ENCODE assay signal across 17 mouse cellular contexts in the genomic region with DNA sequence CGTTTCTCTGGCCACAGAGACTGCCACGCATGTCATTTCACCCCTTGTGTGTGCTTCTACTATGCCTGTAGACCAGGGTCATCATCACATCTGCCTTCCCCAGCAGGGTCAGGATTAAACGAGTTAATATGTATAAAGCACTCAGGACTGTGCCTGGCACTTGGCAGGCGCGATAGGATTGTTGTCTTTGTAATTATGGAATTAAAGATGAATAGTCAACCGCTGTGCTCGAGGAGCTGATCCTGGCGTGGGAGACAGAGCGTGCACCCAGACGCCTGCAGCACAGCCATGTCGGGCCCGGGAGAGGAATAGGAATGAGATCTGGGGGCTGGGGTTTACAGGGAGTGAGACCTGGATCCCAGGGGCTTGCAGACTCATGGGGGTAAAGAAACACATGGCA.
A peak's percentile ranks its signal among the peaks of the same experiment; 100 is the strongest.
DNase-seq lines count a peak whose midpoint lies in the region; ATAC-seq lines count a peak whose summit lies in the region.
"Had no signal": no experiment of that assay in that cellular context is flagged by ENCODE, and none has a peak within 500 bp of the region (broad histone marks: within the 10 kb centered on the region; RNA-seq: fewer than 3 reads in every experiment).

No protein-coding gene starts in this region.

- 14% methylated on average over 12 of the region's 12 CpGs for WGBS in forebrain, embryonic 12.5 days
- 40% methylated on average over 12 of the region's 12 CpGs for WGBS in forebrain, embryonic 10.5 days
- WGBS in forebrain, embryonic 15.5 days = 13% methylated on average over 12 of the region's 12 CpGs
- WGBS in hindbrain, embryonic 16.5 days = 15% methylated on average over 12 of the region's 12 CpGs
- 6% methylated on average over 12 of the region's 12 CpGs for WGBS in midbrain, embryonic 15.5 days

- DNase-seq in forebrain, embryonic 10.5 days (ENCODE audit: extremely low spot score, low spot score) = no peak
- DNase-seq in layer of hippocampus, adult 9-11 months = no peak
- DNase-seq in left cerebral cortex, adult 9 months (ENCODE audit: low spot score in 2 of 2) = no peak
- DNase-seq in urinary bladder, postnatal 25 days (ENCODE audit: low spot score) = no peak
- DNase-seq: adrenal gland, adult 2 months; cerebellum, adult 9-11 months; gastrocnemius, postnatal 36 days; liver; right cerebral cortex, postnatal 4 days had no signal

- H3K9ac ChIP-seq in forebrain, embryonic 12.5 days = no peak overlapping the region
- no peak overlapping the region for H3K9ac ChIP-seq in forebrain, embryonic 15.5 days (replicated peaks)
- no peak overlapping the region for H3K9ac ChIP-seq in hindbrain, embryonic 16.5 days (ENCODE audit: low read depth, low read length)
- no peak overlapping the region for H3K9ac ChIP-seq in midbrain, embryonic 15.5 days
- H3K9ac ChIP-seq: embryonic facial prominence, embryonic 12.5 days had no signal

- H3K4me3 ChIP-seq in forebrain, embryonic 12.5 days (replicated peaks) = no peak overlapping the region
- H3K4me3 ChIP-seq in forebrain, embryonic 10.5 days = no peak overlapping the region
- H3K4me3 ChIP-seq in forebrain, embryonic 15.5 days = no peak overlapping the region
- H3K4me3 ChIP-seq in hindbrain, embryonic 16.5 days (ENCODE audit: low read length) = no peak overlapping the region
- no peak overlapping the region for H3K4me3 ChIP-seq in midbrain, embryonic 15.5 days
- H3K4me3 ChIP-seq: embryonic facial prominence, embryonic 12.5 days; erythroblast, embryonic 14.5 days had no signal

- H3K36me3 ChIP-seq in forebrain, embryonic 12.5 days (replicated peaks) = no peaks in the 10 kb centered on the region
- H3K36me3 ChIP-seq in forebrain, embryonic 10.5 days (replicated peaks) = no peaks in the 10 kb centered on the region
- no peaks in the 10 kb centered on the region for H3K36me3 ChIP-seq in forebrain, embryonic 15.5 days
- H3K36me3 ChIP-seq in hindbrain, embryonic 16.5 days (ENCODE audit: control insufficient read depth, insufficient read depth, low read length) = no peaks in the 10 kb centered on the region
- H3K36me3 ChIP-seq in midbrain, embryonic 15.5 days (replicated peaks) = no peaks in the 10 kb centered on the region
- H3K36me3 ChIP-seq: embryonic facial prominence, embryonic 12.5 days had no signal

- no peak for ATAC-seq in forebrain, embryonic 12.5 days (ENCODE audit: low FRiP score)
- peak; percentile 29; the same call in 1 of the 2 replicates for ATAC-seq in forebrain, embryonic 15.5 days (replicated peaks)
- peak; percentile 66 for ATAC-seq in hindbrain, embryonic 16.5 days
- peak; percentile 39; the same call in 1 of the 2 replicates for ATAC-seq in midbrain, embryonic 15.5 days (replicated peaks)
- ATAC-seq: intestine, postnatal 0 days; lung, postnatal 0 days had no signal

- H3K4me2 ChIP-seq in forebrain, embryonic 12.5 days = no peak overlapping the region
- H3K4me2 ChIP-seq in forebrain, embryonic 15.5 days (replicated peaks) = no peak overlapping the region
- no peak overlapping the region for H3K4me2 ChIP-seq in hindbrain, embryonic 16.5 days (ENCODE audit: low read length)
- no peak overlapping the region for H3K4me2 ChIP-seq in midbrain, embryonic 15.5 days
- H3K4me2 ChIP-seq: embryonic facial prominence, embryonic 12.5 days had no signal

- peaks cover 20% of the 10 kb centered on the region; the same call in 1 of the 2 replicates for H3K27me3 ChIP-seq in forebrain, embryonic 12.5 days
- H3K27me3 ChIP-seq in forebrain, embryonic 10.5 days (ENCODE audit: poor library complexity, severe bottlenecking) = 0 out of 2 replicates have a peak, but pooled peaks cover 10% of the 10 kb centered on the region
- no peaks in the 10 kb centered on the region for H3K27me3 ChIP-seq in forebrain, embryonic 15.5 days
- H3K27me3 ChIP-seq in hindbrain, embryonic 16.5 days (replicated peaks; ENCODE audit: control insufficient read depth, insufficient read depth, low read length) = no peaks in the 10 kb centered on the region
- no peaks in the 10 kb centered on the region for H3K27me3 ChIP-seq in midbrain, embryonic 15.5 days (replicated peaks)
- H3K27me3 ChIP-seq: embryonic facial prominence, embryonic 12.5 days had no signal

- H3K4me1 ChIP-seq in forebrain, embryonic 12.5 days = peaks cover 13% of the 10 kb centered on the region
- H3K4me1 ChIP-seq in forebrain, embryonic 10.5 days = peaks cover 13% of the 10 kb centered on the region
- H3K4me1 ChIP-seq in forebrain, embryonic 15.5 days = peaks cover 10% of the 10 kb centered on the region
- peaks cover 6% of the 10 kb centered on the region for H3K4me1 ChIP-seq in hindbrain, embryonic 16.5 days (ENCODE audit: control insufficient read depth, insufficient read depth, low read depth, low read length)
- H3K4me1 ChIP-seq in midbrain, embryonic 15.5 days = peaks cover 27% of the 10 kb centered on the region

- 0 out of 2 replicates have a peak overlapping the region, but pooled peaks have one; percentile 5 for H3K27ac ChIP-seq in forebrain, embryonic 12.5 days
- no peak overlapping the region for H3K27ac ChIP-seq in forebrain, embryonic 10.5 days
- H3K27ac ChIP-seq in forebrain, embryonic 15.5 days (replicated peaks) = no peak overlapping the region
- H3K27ac ChIP-seq in hindbrain, embryonic 16.5 days (ENCODE audit: low read depth, low read length) = no peak overlapping the region
- H3K27ac ChIP-seq in midbrain, embryonic 15.5 days = peak overlapping the region; percentile 39; the same call in 1 of the 2 replicates
- H3K27ac ChIP-seq: embryonic facial prominence, embryonic 12.5 days had no signal

- no peaks in the 10 kb centered on the region for H3K9me3 ChIP-seq in forebrain, embryonic 12.5 days
- no peaks in the 10 kb centered on the region for H3K9me3 ChIP-seq in forebrain, embryonic 10.5 days
- H3K9me3 ChIP-seq in forebrain, embryonic 15.5 days = no peaks in the 10 kb centered on the region
- no peaks in the 10 kb centered on the region for H3K9me3 ChIP-seq in hindbrain, embryonic 16.5 days (ENCODE audit: control insufficient read depth, low read length)
- H3K9me3 ChIP-seq in midbrain, embryonic 15.5 days = no peaks in the 10 kb centered on the region
- H3K9me3 ChIP-seq: embryonic facial prominence, embryonic 12.5 days had no signal

Comparison
In these comparisons a context has a peak if more than half of its experiments do, and no peak if none do; other contexts are left out.
1. H3K27ac ChIP-seq: peak in forebrain, embryonic 12.5 days (single experiment) and midbrain, embryonic 15.5 days (single experiment); none in forebrain, embryonic 10.5 days (single experiment), forebrain, embryonic 15.5 days (single experiment) and hindbrain, embryonic 16.5 days (single experiment).